Mouse (Mus musculus): Measurements from ENCODE around the gene Hnf1b. TPM values are rescaled to one million over a fixed set of nuclear protein-coding genes. Genes with fewer than 3 reads are reported as not detected.

The Hnf1b gene
- polyA plus RNA-seq, 1 experiment from 2014 or later = not detected

DNA sequence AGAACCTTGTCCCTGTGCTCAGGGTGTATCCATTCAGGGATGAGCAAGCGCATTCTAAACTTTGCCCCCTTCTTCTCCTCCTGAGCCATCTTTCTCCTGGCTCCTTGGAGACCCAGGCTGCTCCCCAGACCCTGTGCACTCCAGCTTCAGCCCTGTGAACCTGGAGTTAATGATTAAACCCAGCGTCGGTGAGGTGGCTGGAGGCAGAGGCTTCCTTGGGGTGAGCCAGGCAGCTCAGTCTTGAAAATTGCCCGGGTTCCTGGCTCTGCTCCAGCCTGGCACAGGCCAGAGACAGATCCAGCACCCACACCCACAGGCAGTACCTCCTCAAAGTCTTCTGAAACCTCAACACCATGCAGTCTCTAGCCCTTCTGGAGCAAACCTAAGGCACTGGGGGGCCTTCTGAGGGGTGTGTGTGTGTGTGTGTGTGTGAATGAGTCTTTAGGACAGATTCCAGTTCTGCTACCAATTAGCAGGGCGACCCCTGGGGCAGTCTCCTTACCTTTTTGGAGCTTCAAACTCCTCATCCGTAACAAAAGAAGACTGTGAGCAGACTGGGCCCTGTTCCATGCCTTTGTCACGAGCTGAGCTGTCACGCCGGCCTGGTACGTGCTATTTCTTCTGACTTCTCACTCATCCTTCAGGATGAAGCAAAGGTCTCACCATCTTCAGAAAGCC lies 29.9 kb upstream of the Hnf1b start:
- H3K27ac ChIP-seq (ENCODE audit: low read depth, low read length) = no peak overlapping the region
- no peaks in the 10 kb centered on the region for H3K27me3 ChIP-seq (ENCODE audit: control insufficient read depth, insufficient read depth, low read length)
- no peaks in the 10 kb centered on the region for H3K4me1 ChIP-seq (ENCODE audit: control insufficient read depth, insufficient read depth, low read length)
- WGBS = 60% methylated on average over 10 of the region's 10 CpGs
- no peak overlapping the region for H3K4me3 ChIP-seq (ENCODE audit: low read depth, low read length)
- no peak overlapping the region for H3K4me2 ChIP-seq
- no peak for ATAC-seq (ENCODE audit: low FRiP score)
- H3K9ac ChIP-seq (ENCODE audit: low read length) = no peak overlapping the region
- H3K36me3 ChIP-seq (ENCODE audit: control insufficient read depth, insufficient read depth, low read length) = no peaks in the 10 kb centered on the region
- H3K9me3 ChIP-seq (ENCODE audit: control insufficient read depth, low read length) = no peaks in the 10 kb centered on the region
- DNase-seq (ENCODE audit: low spot score, missing footprints) = no peak

DNA sequence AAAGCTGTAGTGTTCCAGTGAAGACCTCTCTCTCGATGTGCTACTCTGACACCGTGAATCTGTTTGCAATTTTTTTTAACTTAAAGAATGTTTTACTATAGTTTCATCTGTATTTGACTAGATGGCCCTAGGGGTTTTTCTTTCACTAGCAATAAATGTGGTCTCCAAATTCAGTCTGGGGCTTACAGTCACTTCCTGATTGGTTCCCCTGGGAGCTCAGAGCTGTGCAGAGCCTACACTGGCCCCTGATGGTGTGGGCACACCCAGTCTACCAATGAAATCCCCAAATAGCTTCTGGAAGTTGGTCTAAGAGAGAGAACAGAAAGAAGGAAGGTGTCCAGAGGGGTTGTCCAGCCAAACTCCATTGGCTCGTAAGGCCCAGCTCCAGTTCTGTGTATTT lies 23.7 kb upstream of the Hnf1b start:
- 91% methylated on average over 3 of the region's 3 CpGs for WGBS
- H3K4me3 ChIP-seq (ENCODE audit: low read depth, low read length) = no peak overlapping the region
- no peaks in the 10 kb centered on the region for H3K4me1 ChIP-seq (ENCODE audit: control insufficient read depth, insufficient read depth, low read length)
- H3K36me3 ChIP-seq (ENCODE audit: control insufficient read depth, insufficient read depth, low read length) = no peaks in the 10 kb centered on the region
- H3K27me3 ChIP-seq (ENCODE audit: control insufficient read depth, insufficient read depth, low read length) = no peaks in the 10 kb centered on the region
- no peaks in the 10 kb centered on the region for H3K9me3 ChIP-seq (ENCODE audit: control insufficient read depth, low read length)
- no peak for ATAC-seq (ENCODE audit: low FRiP score)
- DNase-seq (ENCODE audit: low spot score, missing footprints) = no peak
- H3K9ac ChIP-seq (ENCODE audit: low read length) = no peak overlapping the region
- H3K27ac ChIP-seq (ENCODE audit: low read depth, low read length) = no peak overlapping the region
- H3K4me2 ChIP-seq = no peak overlapping the region

- Histone ChIP-seq H3K4me2 (no peak overlapping the region), H3K9ac (ENCODE audit: low read length) (no peak overlapping the region), H3K36me3 (ENCODE audit: control insufficient read depth, insufficient read depth, low read length) (no peaks in the 10 kb centered on the region), H3K27ac (ENCODE audit: low read depth, low read length) (no peak overlapping the region), H3K27me3 (ENCODE audit: control insufficient read depth, insufficient read depth, low read length) (no peaks in the 10 kb centered on the region), H3K9me3 (ENCODE audit: control insufficient read depth, low read length) (no peaks in the 10 kb centered on the region), H3K4me1 (ENCODE audit: control insufficient read depth, insufficient read depth, low read length) (no peaks in the 10 kb centered on the region), H3K4me3 (ENCODE audit: low read depth, low read length) (no peak overlapping the region)
- ATAC-seq (ENCODE audit: low FRiP score) (no peak), DNase-seq (ENCODE audit: low spot score, missing footprints) (no peak)
- WGBS = 82% methylated on average over 8 of the region's 8 CpGs
Observed at GRCm38 (mm10) chr11:83828553-83829142, 21.2 kb upstream of the Hnf1b start.

DNA sequence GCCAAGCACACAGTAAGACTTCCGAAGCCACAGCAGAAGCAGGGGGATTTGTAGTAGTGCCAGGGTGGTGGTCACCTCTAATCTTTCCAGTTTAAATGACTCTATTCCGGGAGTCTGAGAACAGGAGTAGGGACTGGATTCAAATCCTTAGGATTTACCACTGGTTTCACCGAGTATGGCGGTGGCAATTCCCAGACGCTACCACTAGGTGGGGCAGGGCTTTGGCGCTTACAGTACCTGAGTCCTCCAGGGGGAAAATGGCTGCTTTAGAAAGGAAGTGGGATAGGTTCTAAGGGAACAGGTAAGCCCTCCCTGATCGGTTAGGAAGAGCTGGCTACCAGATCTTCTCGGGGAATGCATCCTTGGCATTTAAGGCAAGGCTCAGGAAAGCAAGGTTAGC lies 17.5 kb upstream of the Hnf1b start:
- H3K9me3 ChIP-seq (ENCODE audit: control insufficient read depth, low read length) = no peaks in the 10 kb centered on the region
- no peaks in the 10 kb centered on the region for H3K27me3 ChIP-seq (ENCODE audit: control insufficient read depth, insufficient read depth, low read length)
- WGBS = 41% methylated on average over 8 of the region's 8 CpGs
- no peaks in the 10 kb centered on the region for H3K4me1 ChIP-seq (ENCODE audit: control insufficient read depth, insufficient read depth, low read length)
- no peak for ATAC-seq (ENCODE audit: low FRiP score)
- H3K4me3 ChIP-seq (ENCODE audit: low read depth, low read length) = no peak overlapping the region
- H3K4me2 ChIP-seq = no peak overlapping the region
- DNase-seq (ENCODE audit: low spot score, missing footprints) = peak; percentile 91
- H3K36me3 ChIP-seq (ENCODE audit: control insufficient read depth, insufficient read depth, low read length) = no peaks in the 10 kb centered on the region
- H3K9ac ChIP-seq (ENCODE audit: low read length) = no peak overlapping the region
- H3K27ac ChIP-seq (ENCODE audit: low read depth, low read length) = no peak overlapping the region

GRCm38 (mm10) chr11:83833517-83833916 lies 16.3 kb upstream of the Hnf1b start:
- H3K4me2 ChIP-seq = no peak overlapping the region
- WGBS = 93% methylated on average over 5 of the region's 6 CpGs
- no peak for ATAC-seq (ENCODE audit: low FRiP score)
- H3K27me3 ChIP-seq (ENCODE audit: control insufficient read depth, insufficient read depth, low read length) = no peaks in the 10 kb centered on the region
- DNase-seq (ENCODE audit: low spot score, missing footprints) = no peak
- H3K4me1 ChIP-seq (ENCODE audit: control insufficient read depth, insufficient read depth, low read length) = no peaks in the 10 kb centered on the region
- H3K36me3 ChIP-seq (ENCODE audit: control insufficient read depth, insufficient read depth, low read length) = no peaks in the 10 kb centered on the region
- H3K9me3 ChIP-seq (ENCODE audit: control insufficient read depth, low read length) = no peaks in the 10 kb centered on the region
- H3K4me3 ChIP-seq (ENCODE audit: low read depth, low read length) = no peak overlapping the region
- H3K9ac ChIP-seq (ENCODE audit: low read length) = no peak overlapping the region
- no peak overlapping the region for H3K27ac ChIP-seq (ENCODE audit: low read depth, low read length)

DNA sequence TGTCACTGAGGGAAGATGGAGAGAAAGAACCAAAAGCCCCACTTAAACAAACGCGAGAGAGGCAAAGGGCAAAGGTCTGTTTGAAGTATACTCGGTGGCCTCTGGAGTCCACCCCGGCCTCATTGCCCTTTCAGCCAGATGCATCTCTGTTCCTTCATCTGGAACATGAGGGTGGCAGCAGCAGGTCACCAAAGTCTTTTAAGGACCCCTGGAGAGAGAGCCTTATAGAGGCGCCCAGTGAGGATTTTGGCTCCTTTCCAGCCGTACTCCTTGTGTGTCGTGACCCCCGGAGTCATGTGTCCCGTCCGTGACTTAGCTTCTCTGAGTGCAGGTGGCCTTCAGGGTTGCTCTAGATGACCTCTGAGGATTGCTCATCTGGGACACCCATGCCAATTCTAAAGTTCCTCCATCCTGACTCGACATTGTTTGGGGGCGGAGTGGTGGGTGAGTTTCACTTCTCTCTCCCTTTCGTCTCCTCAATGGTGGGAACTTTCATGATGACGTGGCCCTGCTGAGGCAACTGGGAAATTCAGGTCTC lies 15.8 kb upstream of the Hnf1b start:
- no peaks in the 10 kb centered on the region for H3K9me3 ChIP-seq (ENCODE audit: control insufficient read depth, low read length)
- DNase-seq (ENCODE audit: low spot score, missing footprints) (no peak), ATAC-seq (ENCODE audit: low FRiP score) (no peak)
- H3K4me2 ChIP-seq = no peak overlapping the region
- no peak overlapping the region for H3K9ac ChIP-seq (ENCODE audit: low read length)
- no peaks in the 10 kb centered on the region for H3K27me3 ChIP-seq (ENCODE audit: control insufficient read depth, insufficient read depth, low read length)
- 77% methylated on average over 14 of the region's 14 CpGs for WGBS
- no peaks in the 10 kb centered on the region for H3K36me3 ChIP-seq (ENCODE audit: control insufficient read depth, insufficient read depth, low read length)
- no peak overlapping the region for H3K27ac ChIP-seq (ENCODE audit: low read depth, low read length)
- no peak overlapping the region for H3K4me3 ChIP-seq (ENCODE audit: low read depth, low read length)
- H3K4me1 ChIP-seq (ENCODE audit: control insufficient read depth, insufficient read depth, low read length) = no peaks in the 10 kb centered on the region

DNA sequence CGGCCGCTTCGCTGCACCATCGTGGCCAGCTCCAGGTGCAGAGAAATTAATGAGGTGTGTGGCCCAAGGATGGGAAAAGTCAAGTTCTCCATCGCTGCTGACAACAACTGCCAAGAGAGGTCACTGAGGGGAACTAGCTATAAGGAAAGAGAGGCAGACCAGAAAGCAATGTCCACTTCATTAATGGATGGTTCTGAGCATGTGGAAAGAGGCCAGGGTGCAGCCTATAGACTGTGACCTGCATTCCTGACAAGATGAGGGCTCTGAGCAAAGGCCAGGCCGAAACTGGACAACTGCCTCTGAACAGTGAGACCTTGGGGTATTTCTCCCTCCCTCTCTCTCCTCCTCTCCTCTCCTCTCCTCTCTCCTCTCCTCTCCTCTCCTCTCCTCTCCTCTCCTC lies 10.4 kb upstream of the Hnf1b start:
- Histone ChIP-seq H3K36me3 (ENCODE audit: control insufficient read depth, insufficient read depth, low read length) (no peaks in the 10 kb centered on the region), H3K27ac (ENCODE audit: low read depth, low read length) (no peak overlapping the region), H3K4me1 (ENCODE audit: control insufficient read depth, insufficient read depth, low read length) (no peaks in the 10 kb centered on the region), H3K4me3 (ENCODE audit: low read depth, low read length) (no peak overlapping the region), H3K9me3 (ENCODE audit: control insufficient read depth, low read length) (no peaks in the 10 kb centered on the region), H3K27me3 (ENCODE audit: control insufficient read depth, insufficient read depth, low read length) (no peaks in the 10 kb centered on the region), H3K9ac (ENCODE audit: low read length) (no peak overlapping the region), H3K4me2 (no peak overlapping the region)
- WGBS = 86% methylated on average over 6 of the region's 6 CpGs
- ATAC-seq (ENCODE audit: low FRiP score) = no peak
- DNase-seq (ENCODE audit: low spot score, missing footprints) = no peak

- 95% methylated on average over 6 of the region's 6 CpGs for WGBS
- Histone ChIP-seq H3K27me3 (ENCODE audit: control insufficient read depth, insufficient read depth, low read length) (peaks cover 7% of the 10 kb centered on the region; the same call in 1 of the 2 replicates), H3K4me3 (ENCODE audit: low read depth, low read length) (no peak overlapping the region), H3K4me2 (no peak overlapping the region), H3K36me3 (ENCODE audit: control insufficient read depth, insufficient read depth, low read length) (no peaks in the 10 kb centered on the region), H3K27ac (ENCODE audit: low read depth, low read length) (no peak overlapping the region), H3K9me3 (ENCODE audit: control insufficient read depth, low read length) (no peaks in the 10 kb centered on the region), H3K9ac (ENCODE audit: low read length) (no peak overlapping the region), H3K4me1 (ENCODE audit: control insufficient read depth, insufficient read depth, low read length) (no peaks in the 10 kb centered on the region)
- DNase-seq (ENCODE audit: low spot score, missing footprints) (no peak), ATAC-seq (ENCODE audit: low FRiP score) (no peak)
Observed at GRCm38 (mm10) chr11:83843534-83843933, 6.3 kb upstream of the Hnf1b start.

DNA sequence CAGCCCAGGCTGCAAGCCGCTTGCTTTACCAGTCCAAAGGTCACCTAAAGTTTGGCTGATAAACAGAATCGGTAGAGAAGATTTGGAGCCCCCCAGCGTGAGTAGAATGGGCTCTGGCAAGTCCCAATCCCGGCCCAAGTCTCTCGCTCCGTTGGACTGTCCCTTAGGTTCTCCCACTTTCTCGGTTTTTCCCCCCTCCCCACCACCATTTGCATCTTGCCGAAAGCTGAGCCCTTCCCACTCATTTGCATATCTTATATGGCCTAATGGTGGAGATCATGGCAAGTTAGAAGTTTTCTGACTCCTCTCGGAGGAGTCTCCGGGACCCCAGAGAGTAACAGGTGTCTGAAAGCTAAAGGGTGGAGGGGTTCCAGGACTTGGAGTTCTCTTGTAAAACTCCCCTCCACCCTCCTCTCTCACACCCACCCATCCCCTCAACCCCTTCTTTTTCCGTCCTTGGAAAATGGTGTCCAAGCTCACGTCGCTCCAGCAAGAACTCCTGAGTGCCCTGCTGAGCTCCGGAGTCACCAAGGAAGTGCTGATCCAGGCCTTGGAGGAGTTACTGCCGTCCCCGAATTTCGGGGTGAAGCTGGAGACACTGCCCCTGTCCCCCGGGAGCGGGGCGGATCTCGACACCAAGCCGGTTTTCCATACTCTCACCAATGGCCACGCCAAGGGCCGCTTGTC lies 866 bp downstream of the Hnf1b start:
- Histone ChIP-seq H3K36me3 (ENCODE audit: control insufficient read depth, insufficient read depth, low read length) (no peaks in the 10 kb centered on the region), H3K9me3 (ENCODE audit: control insufficient read depth, low read length) (no peaks in the 10 kb centered on the region), H3K9ac (ENCODE audit: low read length) (no peak overlapping the region), H3K27ac (ENCODE audit: low read depth, low read length) (no peak overlapping the region), H3K4me3 (ENCODE audit: low read depth, low read length) (peak overlapping the region; percentile 2; the same call in 1 of the 2 replicates), H3K4me1 (ENCODE audit: control insufficient read depth, insufficient read depth, low read length) (peaks cover 14% of the 10 kb centered on the region; the same call in 1 of the 2 replicates), H3K27me3 (ENCODE audit: control insufficient read depth, insufficient read depth, low read length) (peaks cover 73% of the 10 kb centered on the region), H3K4me2 (peak overlapping the region; percentile 5; the same call in 1 of the 2 replicates)
- ATAC-seq (ENCODE audit: low FRiP score) = no peak
- 2% methylated on average over 24 of the region's 24 CpGs for WGBS
- peak; percentile 94 for DNase-seq (ENCODE audit: low spot score, missing footprints)
